Mouse (Mus musculus): ENCODE data around the gene Ifitm10.

The Ifitm10 gene

GRCm38 (mm10) chr7:142391609-142392008 lies 18.1 kb upstream of the Ifitm10 start:
- intact Hi-C loops (cut with DNase I) = no loop called here

- intact Hi-C loops (cut with DNase I) = no loop called here
Measured at GRCm38 (mm10) chr7:142391108-142391507, 17.6 kb upstream of the Ifitm10 start.

DNA sequence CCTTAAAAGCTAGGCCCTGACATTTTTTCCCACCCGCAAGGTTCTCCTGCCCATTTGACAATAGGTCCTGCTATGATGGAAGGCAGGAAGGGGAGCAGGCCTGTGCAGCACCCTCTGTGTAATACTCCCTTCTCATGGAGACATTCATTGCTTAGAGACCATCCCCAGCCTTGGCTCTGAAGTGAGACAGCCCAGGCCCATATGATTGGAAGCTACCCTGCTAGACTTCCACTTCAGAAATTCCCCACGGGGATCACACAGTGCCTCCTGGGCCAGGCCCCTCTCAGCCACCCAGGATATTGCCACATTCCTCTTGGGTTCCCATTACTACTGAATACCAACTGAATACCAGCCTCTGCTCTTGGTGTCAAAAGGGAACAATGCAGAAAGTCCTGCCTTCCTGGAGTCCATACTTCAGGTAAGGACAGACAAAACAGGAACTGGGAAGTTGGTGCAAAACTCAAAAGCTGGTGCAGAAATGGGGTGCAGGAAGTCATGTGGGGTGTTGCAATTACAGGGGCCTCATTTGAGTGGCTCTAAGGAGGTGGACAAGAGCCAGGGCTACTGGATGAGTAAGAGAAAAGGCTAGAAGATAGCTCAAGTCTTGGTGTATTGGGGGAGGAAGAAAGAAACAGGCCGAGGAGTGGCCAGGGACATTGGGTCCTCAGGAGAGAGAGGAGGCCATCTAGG lies 16.6 kb upstream of the Ifitm10 start:
- intact Hi-C loops (cut with DNase I) = no loop called here

DNA sequence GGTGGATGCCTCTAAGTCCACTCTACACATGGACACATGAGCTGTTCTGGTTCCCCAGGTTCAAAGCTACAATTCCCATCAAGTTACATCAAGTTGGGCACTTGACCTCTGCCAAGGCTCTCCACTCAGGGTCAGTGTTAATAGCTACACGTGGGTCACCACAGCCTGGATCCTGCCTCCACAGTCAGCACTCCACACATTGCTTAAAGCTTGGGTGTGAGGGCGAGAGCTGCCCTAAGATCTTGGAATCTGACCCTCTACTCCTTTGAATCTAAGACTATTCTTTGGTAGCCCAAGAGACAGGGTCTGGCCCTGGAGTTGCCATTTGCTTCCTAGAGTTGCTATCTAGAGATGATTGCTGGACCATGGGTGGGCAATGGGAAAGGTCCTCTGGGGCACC lies 15.2 kb upstream of the Ifitm10 start:
- intact Hi-C loops (cut with DNase I) = no loop called here

GRCm38 (mm10) chr7:142388198-142388597 lies 14.6 kb upstream of the Ifitm10 start:
- intact Hi-C loops (cut with DNase I) = no loop called here

DNA sequence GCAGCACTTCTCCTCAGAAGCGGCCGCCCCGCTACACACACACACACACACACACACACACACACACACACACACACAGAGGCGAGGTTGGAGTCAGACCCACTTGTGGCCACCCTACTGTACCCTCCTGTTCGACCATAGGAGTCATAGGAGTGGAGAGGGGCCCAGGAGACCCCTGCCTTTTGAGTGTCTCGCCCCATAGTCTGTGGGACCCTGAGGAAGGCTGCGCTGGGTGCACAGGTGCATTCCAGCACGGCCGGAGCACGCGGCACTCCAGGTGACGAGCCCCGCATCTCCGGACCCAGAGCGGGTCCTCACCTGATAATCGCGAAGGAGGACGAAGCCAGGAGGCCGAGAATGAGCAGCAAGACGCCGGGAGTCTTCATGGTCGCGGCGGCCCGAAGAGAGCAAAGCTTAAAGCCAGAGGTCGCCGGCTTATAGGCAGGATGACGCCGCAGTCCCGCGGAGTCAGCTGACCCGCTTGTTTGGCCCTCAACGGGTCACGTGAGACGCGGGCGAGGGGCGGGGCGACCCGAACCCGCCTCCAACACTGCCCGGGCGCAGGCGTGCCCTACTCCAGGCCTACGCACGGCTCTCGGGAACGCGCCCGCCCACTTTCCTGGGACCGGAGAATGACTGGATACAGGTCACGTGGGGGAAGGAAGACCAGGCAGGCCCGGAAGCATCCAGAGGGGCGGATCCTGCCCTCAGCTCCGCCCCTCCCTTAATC lies 14.0 kb upstream of the Ifitm10 start, which contains the start of gene Ctsd:
Ctsd (minus strand) TSS at position 620 of the 730 bp plus-strand sequence.
- intact Hi-C loops (cut with DNase I) = no loop called here

DNA sequence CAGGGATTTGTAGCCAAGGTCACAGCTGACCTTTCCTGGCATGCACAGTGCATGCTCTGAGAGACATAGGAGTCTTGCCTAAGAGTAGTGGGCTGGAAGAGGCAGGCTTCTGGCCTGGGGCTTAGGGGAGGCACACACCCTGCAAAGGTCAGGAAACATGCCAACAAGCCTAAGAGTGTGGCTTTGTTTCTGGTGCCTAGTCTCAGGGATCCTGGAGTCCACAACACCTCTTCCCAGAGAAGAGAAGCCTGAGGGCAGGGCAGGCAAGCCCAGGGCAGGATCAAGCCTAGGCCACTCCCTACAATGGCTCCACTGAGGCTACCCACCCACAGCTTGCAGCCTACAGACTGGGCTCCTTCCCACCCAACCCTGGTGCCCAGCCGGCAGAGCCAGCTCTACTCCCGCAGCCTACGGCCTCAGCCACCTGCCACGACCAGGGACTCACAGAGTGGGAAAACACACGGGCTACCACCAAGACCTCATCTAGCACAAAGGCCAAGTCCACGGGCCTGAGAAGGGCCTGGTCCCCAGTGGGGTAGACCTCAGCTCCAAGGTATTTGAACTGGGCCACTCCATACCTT lies 13.2 kb upstream of the Ifitm10 start:
- intact Hi-C loops (cut with DNase I) = no loop called here

GRCm38 (mm10) chr7:142385742-142386403 lies 12.3 kb upstream of the Ifitm10 start:
- intact Hi-C loops (cut with DNase I) = no loop called here

- intact Hi-C loops (cut with DNase I) = no loop called here
Measured at GRCm38 (mm10) chr7:142384306-142384705, 10.8 kb upstream of the Ifitm10 start.

DNA sequence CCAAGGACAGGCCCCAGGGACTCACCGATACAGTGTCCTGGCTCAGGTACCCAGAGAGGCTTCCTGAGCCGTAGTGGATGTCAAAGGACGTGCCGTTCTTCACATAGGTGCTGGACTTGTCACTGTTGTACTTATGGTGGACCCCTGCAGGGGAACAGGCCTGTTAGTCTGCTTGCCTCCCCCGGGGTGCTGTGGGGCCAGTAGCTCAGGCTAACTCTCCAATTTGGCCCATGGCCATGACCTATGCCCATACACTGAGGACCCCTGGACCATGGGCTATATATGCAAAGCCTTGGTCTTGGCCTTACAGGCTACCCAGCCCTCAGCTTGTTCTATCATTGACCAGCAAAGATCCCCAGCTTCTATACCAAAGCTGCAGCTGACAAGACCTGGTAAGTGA lies 9.0 kb upstream of the Ifitm10 start, which contains the start of gene Gm49369:
Gm49369 (minus strand) TSS at position 101 of the 400 bp plus-strand sequence.
- intact Hi-C loops (cut with DNase I) = no loop called here

- intact Hi-C loops (cut with DNase I) = no loop called here
Measured at GRCm38 (mm10) chr7:142381175-142381574, 7.6 kb upstream of the Ifitm10 start.

- intact Hi-C loops (cut with DNase I) = no loop called here
Measured at GRCm38 (mm10) chr7:142379186-142379585, 5.6 kb upstream of the Ifitm10 start.

GRCm38 (mm10) chr7:142377233-142377925 lies 3.8 kb upstream of the Ifitm10 start:
- intact Hi-C loops (cut with DNase I) = no loop called here

- intact Hi-C loops (cut with DNase I) = no loop called here
Measured at GRCm38 (mm10) chr7:142376096-142376495, 2.5 kb upstream of the Ifitm10 start.

DNA sequence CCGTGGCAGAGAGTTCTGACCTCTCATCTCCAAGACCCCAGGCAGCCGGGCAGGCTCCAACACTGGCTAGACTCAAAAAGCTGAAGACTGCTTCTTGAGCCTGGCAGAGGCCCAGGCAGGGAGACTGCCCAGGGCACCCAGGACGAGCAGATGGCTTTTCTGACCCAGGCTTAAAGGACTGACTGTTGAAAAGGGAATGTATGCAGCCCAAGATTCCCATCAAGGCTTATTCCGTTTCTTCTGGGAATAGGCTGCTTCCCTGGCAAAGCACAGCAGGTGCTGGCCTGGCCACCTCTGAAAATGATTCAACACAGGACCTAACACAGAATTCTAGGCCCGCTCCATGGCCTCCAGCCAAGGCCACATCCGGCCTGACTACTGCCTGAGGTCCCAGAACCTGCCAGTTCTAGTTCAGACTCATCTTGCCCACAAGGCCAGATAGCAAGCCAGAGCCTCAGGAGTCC lies 1.7 kb upstream of the Ifitm10 start:
- intact Hi-C loops (cut with DNase I) = no loop called here

GRCm38 (mm10) chr7:142374413-142375015 lies 961 bp upstream of the Ifitm10 start:
- intact Hi-C loops (cut with DNase I) = no loop called here

DNA sequence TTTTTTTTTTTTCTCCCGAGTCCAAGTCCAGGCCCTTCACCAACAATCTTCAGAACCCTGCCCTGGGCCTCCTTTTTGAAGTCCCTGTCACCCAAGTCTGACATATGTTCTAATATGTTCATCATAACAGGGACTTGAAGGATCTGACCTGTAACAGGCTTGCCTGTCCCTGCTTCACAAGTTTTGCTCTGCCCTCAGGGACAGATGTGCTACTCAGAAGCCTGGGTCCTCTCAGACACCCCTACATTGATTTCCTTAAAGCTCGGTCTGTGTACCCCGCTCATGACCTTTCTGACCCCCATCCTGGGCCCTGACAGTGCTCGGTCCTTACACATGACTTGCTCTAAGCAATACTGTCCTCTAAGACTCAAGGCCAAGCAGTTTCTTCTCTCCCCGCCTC lies 514 bp downstream of the Ifitm10 start:
- intact Hi-C loops (cut with DNase I) = no loop called here

- intact Hi-C loops (cut with DNase I) = no loop called here
Measured at GRCm38 (mm10) chr7:142371768-142372661, 1.5 kb downstream of the Ifitm10 start.

DNA sequence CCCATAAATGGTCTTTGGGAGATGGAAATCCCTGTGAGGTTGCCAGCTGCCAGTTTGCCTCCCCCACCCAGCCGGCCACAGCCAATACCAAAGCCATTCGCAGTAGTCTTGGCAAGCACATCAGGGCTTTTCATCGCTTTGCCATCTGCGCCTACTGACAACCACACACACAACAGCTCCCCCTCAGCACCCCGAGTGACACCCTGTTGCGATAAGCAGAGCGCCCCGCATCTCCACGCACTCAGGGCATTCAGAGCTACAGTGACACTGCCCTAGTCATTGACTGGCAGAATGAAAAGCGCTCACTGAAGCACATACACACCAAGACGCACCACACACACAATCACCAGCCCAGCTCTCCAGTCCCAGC lies 2.2 kb downstream of the Ifitm10 start:
- intact Hi-C loops (cut with DNase I) = no loop called here

DNA sequence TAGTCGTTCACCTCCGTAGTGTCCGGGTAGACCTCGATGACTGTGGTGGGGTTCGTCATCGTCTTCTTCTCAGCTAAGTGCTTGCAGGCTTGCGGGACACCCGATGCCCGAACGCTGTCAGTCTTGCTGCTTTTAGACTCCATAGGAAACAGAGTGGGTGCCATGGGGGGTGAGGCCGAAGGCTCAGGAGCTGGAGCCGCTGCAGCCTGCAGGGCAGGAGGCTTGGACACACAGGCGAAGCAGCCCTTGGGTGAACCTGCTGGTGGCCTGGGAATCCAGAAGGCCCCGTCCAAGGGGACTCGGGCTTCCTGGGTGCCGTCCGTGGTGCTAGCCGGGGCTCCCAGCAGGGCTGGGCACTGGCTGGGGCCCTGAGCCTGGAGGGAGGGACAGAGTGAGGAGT lies 2.6 kb downstream of the Ifitm10 start:
- intact Hi-C loops (cut with DNase I) = no loop called here
